Mouse (Mus musculus) layer of hippocampus, adult 2 months (tissue): ENCODE measurements around the gene Mob2. TPM values are rescaled to one million over a fixed set of nuclear protein-coding genes. Genes with fewer than 3 reads are reported as not detected.

ENCODE experiments used
- DNase-seq, 2 experiments: peaks; one replicate each; pipeline ENCODE4 v3.0.0; 2022; ENCODE audit warnings: low spot score in 2 of 2
- H3K27ac ChIP-seq: fragments of 200-600 bp; 2 replicates; pipeline ENCODE4 v1.8.1; 2022
- H3K4me3 ChIP-seq: fragments of 200-600 bp; 2 replicates; pipeline ENCODE4 v1.8.1; 2022; ENCODE audit warnings: mild to moderate bottlenecking
- CTCF ChIP-seq: fragments of 200-600 bp; conservative IDR thresholded peaks from 2 replicates; pipeline ENCODE4 v1.8.1; 2022; ENCODE audit warnings: antibody characterized with exemption, mild to moderate bottlenecking, moderate library complexity
- microRNA-seq, 2 experiments: library from miRNA; unstranded; fragments of <30 nt; microRNA quantifications; one replicate each; pipeline ENCODE4 v1.2.0; 2021
- total RNA-seq, 2 experiments: library from RNA; stranded (reverse); gene quantifications; 2 replicates each; pipeline ENCODE4 v1.2.3; 2021

The Mob2 gene
- total RNA-seq, 2 experiments from 2014 or later, result 29.0 to 29.3 TPM

- Histone ChIP-seq H3K4me3 (no peak overlapping the region), H3K27ac (no peak overlapping the region)
- no peak for TF ChIP-seq CTCF
- DNase-seq, result no peak
Measured at GRCm38 (mm10) chr7:141981237-141981636, 79.6 kb downstream of the Mob2 start.

- H3K4me3 ChIP-seq, result no peak overlapping the region
- TF ChIP-seq CTCF, result no peak
- no peak for DNase-seq
- H3K27ac ChIP-seq, result no peak overlapping the region
Measured at GRCm38 (mm10) chr7:141979247-141979646, 81.6 kb downstream of the Mob2 start.

GRCm38 (mm10) chr7:141978003-141978402 lies 82.9 kb downstream of the Mob2 start:
- no peak for TF ChIP-seq CTCF
- no peak for DNase-seq
- Histone ChIP-seq H3K27ac (no peak overlapping the region), H3K4me3 (no peak overlapping the region)

GRCm38 (mm10) chr7:141972831-141973619 lies 87.8 kb downstream of the Mob2 start:
- Histone ChIP-seq H3K27ac (peak overlapping the region; percentile 19; the same call in 1 of the 2 replicates), H3K4me3 (no peak overlapping the region)
- peak; percentile 68 for TF ChIP-seq CTCF
- no peak for DNase-seq

- DNase-seq, result no peak
- H3K27ac ChIP-seq, result no peak overlapping the region
- H3K4me3 ChIP-seq, result no peak overlapping the region
Measured at GRCm38 (mm10) chr7:141966281-141966680, 94.6 kb downstream of the Mob2 start.

GRCm38 (mm10) chr7:141962521-141962920 lies 98.3 kb downstream of the Mob2 start:
- TF ChIP-seq CTCF, result no peak
- peak overlapping the region; percentile 75; the same call in 1 of the 2 replicates for H3K27ac ChIP-seq
- H3K4me3 ChIP-seq, result no peak overlapping the region
- DNase-seq, result no peak

More at GRCm38 (mm10) chr7:141966281-141966680, 94.6 kb downstream of the Mob2 start:
- no peak for TF ChIP-seq CTCF

GRCm38 (mm10) chr7:141961491-141961890 lies 99.4 kb downstream of the Mob2 start:
- no peak overlapping the region for H3K4me3 ChIP-seq

GRCm38 (mm10) chr7:141960926-141961325 lies 99.9 kb downstream of the Mob2 start:
- no peak overlapping the region for H3K4me3 ChIP-seq
- peak overlapping the region; percentile 75 for H3K27ac ChIP-seq
- no peak for DNase-seq
- no peak for TF ChIP-seq CTCF

More at GRCm38 (mm10) chr7:141961491-141961890, 99.4 kb downstream of the Mob2 start:
- TF ChIP-seq CTCF, result no peak
- DNase-seq, result no peak
- peak overlapping the region; percentile 75 for H3K27ac ChIP-seq

- Histone ChIP-seq H3K4me3 (no peak overlapping the region), H3K27ac (no peak overlapping the region)
- DNase-seq, result no peak
- no peak for TF ChIP-seq CTCF
Measured at GRCm38 (mm10) chr7:141959133-141959532, 101.7 kb downstream of the Mob2 start.

Small RNA genes within 50 kb of the gene (microRNA-seq; reads per million reads assigned to microRNA genes)
- 1.3 to 2.2 reads per million in 2 experiments for gene Mir3104

Other genes starting within 250 kb of the Mob2 start
- not detected for gene Muc5b, start 222.0 kb downstream of the Mob2 start, total RNA-seq
- gene Tollip, start 142.6 kb downstream of the Mob2 start, total RNA-seq, result 100 to 1,000 TPM; 112 to 123 TPM
- gene Brsk2, start 111.3 kb downstream of the Mob2 start, total RNA-seq, result 100 to 1,000 TPM; 175 to 181 TPM
- gene Dusp8, start 34.8 kb upstream of the Mob2 start, total RNA-seq, result 100 to 1,000 TPM; 126 to 127 TPM
- gene Gm45618, start 59.7 kb upstream of the Mob2 start, total RNA-seq, result not detected
- not detected for gene Gm39115, start 75.0 kb upstream of the Mob2 start, total RNA-seq
- gene Gm45337, start 83.5 kb upstream of the Mob2 start, total RNA-seq, result not detected
- gene Gm29735, start 96.0 kb upstream of the Mob2 start, total RNA-seq, result not detected
- gene Gm4553, start 104.7 kb upstream of the Mob2 start, total RNA-seq, result not detected
- gene Krtap5-2, start 114.9 kb upstream of the Mob2 start, total RNA-seq, result not detected
- gene Gm10153, start 129.3 kb upstream of the Mob2 start, total RNA-seq, result not detected
- not detected for gene Krtap5-3, start 140.3 kb upstream of the Mob2 start, total RNA-seq
- gene Gm7579, start 150.8 kb upstream of the Mob2 start, total RNA-seq, result not detected
- not detected for gene Krtap5-5, start 168.9 kb upstream of the Mob2 start, total RNA-seq
- gene Gm40460, start 180.0 kb upstream of the Mob2 start, total RNA-seq, result not detected
- gene Gm2431, start 197.3 kb upstream of the Mob2 start, total RNA-seq, result not detected
- not detected for gene Gm4559, start 213.3 kb upstream of the Mob2 start, total RNA-seq
- not detected for gene Krtap5-1, start 236.1 kb upstream of the Mob2 start, total RNA-seq
- gene Krtap5-4, start 242.5 kb upstream of the Mob2 start, total RNA-seq, result not detected